Mouse (Mus musculus) heart, embryonic 13.5 days (tissue): ENCODE data around the gene Dock1. TPM values are rescaled to one million over a fixed set of nuclear protein-coding genes. Genes with fewer than 3 reads are reported as not detected.

ENCODE experiments used
- ATAC-seq: fragments of 200-750 bp; cut with Nextera tagmentation; 2 replicates; pipeline ENCODE4 v1.8.0; 2017; ENCODE audit warnings: moderate TSS enrichment; ENCODE audit not compliant: insufficient number of reproducible peaks, low FRiP score, low TSS enrichment; ENCODE audit errors: extremely low read depth
- H3K27ac ChIP-seq: fragments of 300-500 bp; sonication (generic); replicated peaks from 2 replicates; pipeline ENCODE4 v1.5.1; 2015; ENCODE audit warnings: moderate library complexity, mild to moderate bottlenecking, inconsistent platforms
- H3K27me3 ChIP-seq: fragments of 300-500 bp; sonication (generic); replicated peaks from 2 replicates; pipeline ENCODE4 v1.6.1; 2015; ENCODE audit warnings: mild to moderate bottlenecking, inconsistent platforms
- H3K36me3 ChIP-seq: fragments of 300-500 bp; sonication (generic); 2 replicates; pipeline ENCODE4 v1.6.1; 2015; ENCODE audit warnings: mild to moderate bottlenecking, inconsistent platforms
- H3K4me1 ChIP-seq: fragments of 300-500 bp; sonication (generic); 2 replicates; pipeline ENCODE4 v1.6.1; 2015; ENCODE audit warnings: inconsistent platforms
- H3K4me2 ChIP-seq: fragments of 300-500 bp; sonication (generic); 2 replicates; pipeline ENCODE4 v1.6.1; 2015; ENCODE audit warnings: inconsistent platforms, mild to moderate bottlenecking, moderate library complexity
- H3K4me3 ChIP-seq: fragments of 300-500 bp; sonication (generic); 2 replicates; pipeline ENCODE4 v1.5.1; 2015; ENCODE audit warnings: moderate library complexity, mild to moderate bottlenecking, inconsistent platforms
- H3K9ac ChIP-seq: fragments of 300-500 bp; sonication (generic); 2 replicates; pipeline ENCODE4 v1.6.1; 2015; ENCODE audit warnings: inconsistent platforms, mild to moderate bottlenecking, moderate library complexity
- H3K9me3 ChIP-seq: fragments of 300-500 bp; sonication (generic); 2 replicates; pipeline ENCODE4 v1.6.1; 2016; ENCODE audit warnings: inconsistent platforms
- WGBS: fragments of 180-500 bp; shearing (Covaris S2); methylation state at CpG from one replicate; pipeline ENCODE4 v1.1.7; 2015; ENCODE audit warnings: mixed read lengths; 5-methylcytosine and 5-hydroxymethylcytosine counted together
- polyA plus RNA-seq: library from polyadenylated mRNA; unstranded; fragments of >200 nt; fragmentation: Nextera tagmentation; extraction: Ambion mirVana; gene quantifications from 2 replicates; pipeline ENCODE4 v1.2.1, GENCODE M21; 2015

Gene Dock1
- polyA plus RNA-seq, 1 experiment from 2014 or later: 19.8 TPM

- H3K9me3 ChIP-seq: no peaks in the 10 kb centered on the region
- peaks cover 22% of the 10 kb centered on the region for H3K4me1 ChIP-seq
- H3K4me3 ChIP-seq: no peak overlapping the region
- no peak overlapping the region for H3K9ac ChIP-seq
- no peak for ATAC-seq
- no peak overlapping the region for H3K27ac ChIP-seq
- H3K36me3 ChIP-seq: no peaks in the 10 kb centered on the region
- WGBS: 28% methylated on average over 3 of the region's 3 CpGs
- H3K4me2 ChIP-seq: no peak overlapping the region
- peaks cover 13% of the 10 kb centered on the region; the same call in 1 of the 2 replicates for H3K27me3 ChIP-seq
Observed at GRCm38 (mm10) chr7:135031466-135031865, 361.0 kb downstream of the Dock1 start.

- Histone ChIP-seq H3K4me2 (no peak overlapping the region), H3K4me1 (peaks cover 22% of the 10 kb centered on the region), H3K4me3 (no peak overlapping the region), H3K27ac (no peak overlapping the region), H3K9me3 (no peaks in the 10 kb centered on the region), H3K27me3 (no peaks in the 10 kb centered on the region), H3K9ac (no peak overlapping the region), H3K36me3 (no peaks in the 10 kb centered on the region)
- 71% methylated on average over 5 of the region's 5 CpGs for WGBS
- ATAC-seq: no peak
Observed at GRCm38 (mm10) chr7:135034811-135035210, 364.4 kb downstream of the Dock1 start.

GRCm38 (mm10) chr7:135035651-135036050, 365.2 kb downstream of the Dock1 start:
- Histone ChIP-seq H3K27ac (no peak overlapping the region), H3K4me2 (no peak overlapping the region), H3K27me3 (no peaks in the 10 kb centered on the region), H3K36me3 (no peaks in the 10 kb centered on the region), H3K4me3 (no peak overlapping the region), H3K4me1 (peaks cover 22% of the 10 kb centered on the region), H3K9ac (no peak overlapping the region), H3K9me3 (no peaks in the 10 kb centered on the region)
- no peak for ATAC-seq
- WGBS: 46% methylated on average over 2 of the region's 2 CpGs

- Histone ChIP-seq H3K27me3 (no peaks in the 10 kb centered on the region), H3K36me3 (no peaks in the 10 kb centered on the region), H3K9ac (no peak overlapping the region), H3K4me2 (no peak overlapping the region), H3K4me3 (no peak overlapping the region), H3K4me1 (peaks cover 14% of the 10 kb centered on the region), H3K27ac (no peak overlapping the region), H3K9me3 (no peaks in the 10 kb centered on the region)
- whole genome bisulfite sequencing: 87% methylated on average over 1 of the region's 1 CpGs
- no peak for ATAC-seq
Observed at GRCm38 (mm10) chr7:135038930-135039329, 368.5 kb downstream of the Dock1 start.

GRCm38 (mm10) chr7:135043931-135044765, 373.7 kb downstream of the Dock1 start:
- H3K4me1 ChIP-seq: peaks cover 27% of the 10 kb centered on the region
- H3K4me2 ChIP-seq: no peak overlapping the region
- 0 out of 2 replicates have a peak, but pooled peaks cover 8% of the 10 kb centered on the region for H3K9me3 ChIP-seq
- ATAC-seq: no peak
- 89% methylated on average over 12 of the region's 12 CpGs for WGBS
- H3K36me3 ChIP-seq: 0 out of 2 replicates have a peak, but pooled peaks cover 3% of the 10 kb centered on the region
- H3K27ac ChIP-seq: no peak overlapping the region
- H3K4me3 ChIP-seq: no peak overlapping the region
- H3K27me3 ChIP-seq: no peaks in the 10 kb centered on the region
- no peak overlapping the region for H3K9ac ChIP-seq

GRCm38 (mm10) chr7:135049416-135049815, 379.0 kb downstream of the Dock1 start:
- ATAC-seq: no peak
- no peak overlapping the region for H3K9ac ChIP-seq
- 79% methylated on average over 2 of the region's 2 CpGs for WGBS
- 0 out of 2 replicates have a peak, but pooled peaks cover 6% of the 10 kb centered on the region for H3K9me3 ChIP-seq
- no peak overlapping the region for H3K4me2 ChIP-seq
- no peaks in the 10 kb centered on the region for H3K27me3 ChIP-seq
- 0 out of 2 replicates have a peak, but pooled peaks cover 3% of the 10 kb centered on the region for H3K36me3 ChIP-seq
- peaks cover 23% of the 10 kb centered on the region for H3K4me1 ChIP-seq
- no peak overlapping the region for H3K4me3 ChIP-seq
- no peak overlapping the region for H3K27ac ChIP-seq

- H3K27me3 ChIP-seq: no peaks in the 10 kb centered on the region
- no peak overlapping the region for H3K4me2 ChIP-seq
- peaks cover 21% of the 10 kb centered on the region for H3K4me1 ChIP-seq
- no peak overlapping the region for H3K4me3 ChIP-seq
- peaks cover 9% of the 10 kb centered on the region for H3K36me3 ChIP-seq
- no peak for ATAC-seq
- 72% methylated on average over 8 of the region's 8 CpGs for WGBS
- H3K27ac ChIP-seq: no peak overlapping the region
- H3K9me3 ChIP-seq: 0 out of 2 replicates have a peak, but pooled peaks cover 9% of the 10 kb centered on the region
- no peak overlapping the region for H3K9ac ChIP-seq
Observed at GRCm38 (mm10) chr7:135053186-135053715, 382.8 kb downstream of the Dock1 start.

- Histone ChIP-seq H3K27ac (no peak overlapping the region), H3K4me3 (no peak overlapping the region), H3K4me2 (no peak overlapping the region), H3K36me3 (peaks cover 11% of the 10 kb centered on the region), H3K9ac (no peak overlapping the region), H3K9me3 (peaks cover 11% of the 10 kb centered on the region; the same call in 1 of the 2 replicates), H3K27me3 (no peaks in the 10 kb centered on the region), H3K4me1 (peaks cover 17% of the 10 kb centered on the region)
- ATAC-seq: no peak
- 52% methylated on average over 7 of the region's 7 CpGs for WGBS
Observed at GRCm38 (mm10) chr7:135054664-135055063, 384.2 kb downstream of the Dock1 start.

GRCm38 (mm10) chr7:135059071-135059470, 388.6 kb downstream of the Dock1 start:
- no peak overlapping the region for H3K9ac ChIP-seq
- peaks cover 22% of the 10 kb centered on the region for H3K9me3 ChIP-seq
- WGBS: 82% methylated on average over 4 of the region's 4 CpGs
- no peak overlapping the region for H3K4me3 ChIP-seq
- H3K36me3 ChIP-seq: peaks cover 33% of the 10 kb centered on the region
- H3K27me3 ChIP-seq: no peaks in the 10 kb centered on the region
- peaks cover 12% of the 10 kb centered on the region for H3K4me1 ChIP-seq
- no peak overlapping the region for H3K4me2 ChIP-seq
- H3K27ac ChIP-seq: no peak overlapping the region
- ATAC-seq: no peak

GRCm38 (mm10) chr7:135059562-135059961, 389.1 kb downstream of the Dock1 start:
- Histone ChIP-seq H3K27ac (no peak overlapping the region), H3K36me3 (peaks cover 33% of the 10 kb centered on the region), H3K9me3 (peaks cover 22% of the 10 kb centered on the region), H3K4me1 (peaks cover 8% of the 10 kb centered on the region), H3K4me2 (no peak overlapping the region), H3K27me3 (no peaks in the 10 kb centered on the region), H3K9ac (no peak overlapping the region), H3K4me3 (no peak overlapping the region)
- ATAC-seq: no peak
- WGBS: 49% methylated on average over 3 of the region's 3 CpGs

GRCm38 (mm10) chr7:135063886-135064285, 393.4 kb downstream of the Dock1 start:
- ATAC-seq: no peak
- 71% methylated on average over 5 of the region's 5 CpGs for WGBS
- Histone ChIP-seq H3K27ac (no peak overlapping the region), H3K9me3 (peaks cover 13% of the 10 kb centered on the region), H3K4me1 (no peaks in the 10 kb centered on the region), H3K4me3 (no peak overlapping the region), H3K36me3 (peaks cover 24% of the 10 kb centered on the region), H3K27me3 (no peaks in the 10 kb centered on the region), H3K4me2 (no peak overlapping the region), H3K9ac (no peak overlapping the region)
